Mouse (Mus musculus): ENCODE results near the gene Tbx4.

Gene Tbx4

GRCm38 (mm10) chr11:85857997-85858698, 28.1 kb upstream of the Tbx4 start:
- no peak for DNase-seq (ENCODE audit: low spot score in 2 of 2)

- no peak for DNase-seq (ENCODE audit: low spot score in 2 of 2)
Observed at GRCm38 (mm10) chr11:85864363-85864762, 21.9 kb upstream of the Tbx4 start.

GRCm38 (mm10) chr11:85876059-85876788, 10.0 kb upstream of the Tbx4 start:
- DNase-seq (ENCODE audit: low spot score in 2 of 2), result no peak

GRCm38 (mm10) chr11:85884498-85884897, 1.7 kb upstream of the Tbx4 start:
- DNase-seq (ENCODE audit: low spot score in 2 of 2), result no peak

- DNase-seq (ENCODE audit: low spot score in 2 of 2), result no peak
Observed at GRCm38 (mm10) chr11:85886429-85886785, 185 bp downstream of the Tbx4 start.

GRCm38 (mm10) chr11:85887273-85887672, 1.1 kb downstream of the Tbx4 start:
- no peak for DNase-seq (ENCODE audit: low spot score in 2 of 2)

GRCm38 (mm10) chr11:85887801-85888450, 1.7 kb downstream of the Tbx4 start:
- DNase-seq (ENCODE audit: low spot score in 2 of 2), result no peak

GRCm38 (mm10) chr11:85888451-85888961, 2.3 kb downstream of the Tbx4 start:
- DNase-seq (ENCODE audit: low spot score in 2 of 2), result no peak

- no peak for DNase-seq (ENCODE audit: low spot score in 2 of 2)
Observed at GRCm38 (mm10) chr11:85889056-85889729, 3.0 kb downstream of the Tbx4 start.

GRCm38 (mm10) chr11:85889730-85890562, 3.7 kb downstream of the Tbx4 start:
- DNase-seq (ENCODE audit: low spot score in 2 of 2), result no peak

- DNase-seq (ENCODE audit: low spot score in 2 of 2), result no peak
Observed at GRCm38 (mm10) chr11:85890563-85890845, 4.3 kb downstream of the Tbx4 start.

GRCm38 (mm10) chr11:85891010-85891691, 4.9 kb downstream of the Tbx4 start:
- no peak for DNase-seq (ENCODE audit: low spot score in 2 of 2)

- no peak for DNase-seq (ENCODE audit: low spot score in 2 of 2)
Observed at GRCm38 (mm10) chr11:85891692-85892040, 5.4 kb downstream of the Tbx4 start.

GRCm38 (mm10) chr11:85892771-85893170, 6.5 kb downstream of the Tbx4 start:
- DNase-seq (ENCODE audit: low spot score in 2 of 2), result no peak

- DNase-seq (ENCODE audit: low spot score in 2 of 2), result no peak
Observed at GRCm38 (mm10) chr11:85893400-85894135, 7.3 kb downstream of the Tbx4 start.

GRCm38 (mm10) chr11:85894136-85894530, 7.9 kb downstream of the Tbx4 start:
- no peak for DNase-seq (ENCODE audit: low spot score in 2 of 2)

GRCm38 (mm10) chr11:85894731-85895545, 8.7 kb downstream of the Tbx4 start:
- no peak for DNase-seq (ENCODE audit: low spot score in 2 of 2)

- no peak for DNase-seq (ENCODE audit: low spot score in 2 of 2)
Observed at GRCm38 (mm10) chr11:85896335-85896985, 10.2 kb downstream of the Tbx4 start.

GRCm38 (mm10) chr11:85900291-85900690, 14.1 kb downstream of the Tbx4 start:
- DNase-seq (ENCODE audit: low spot score in 2 of 2), result no peak

Data from natural killer cell, adult 2 months (primary cell).